Mouse (Mus musculus) olfactory bulb, adult 2 months (tissue): ENCODE measurements around the gene Smarca2.

Source experiments
- CTCF ChIP-seq: fragments of 200-500 bp; IDR thresholded peaks from 2 replicates; pipeline ENCODE4 v1.5.1; 2012; ENCODE audit warnings: low read depth, mild to moderate bottlenecking, low read length, moderate library complexity; ENCODE audit not compliant: insufficient read depth
- POLR2A ChIP-seq: fragments of 200-500 bp; IDR thresholded peaks from 2 replicates; pipeline ENCODE4 v1.6.1; 2012; ENCODE audit warnings: mild to moderate bottlenecking, low read depth, low read length, moderate library complexity; ENCODE audit not compliant: insufficient read depth

DNA sequence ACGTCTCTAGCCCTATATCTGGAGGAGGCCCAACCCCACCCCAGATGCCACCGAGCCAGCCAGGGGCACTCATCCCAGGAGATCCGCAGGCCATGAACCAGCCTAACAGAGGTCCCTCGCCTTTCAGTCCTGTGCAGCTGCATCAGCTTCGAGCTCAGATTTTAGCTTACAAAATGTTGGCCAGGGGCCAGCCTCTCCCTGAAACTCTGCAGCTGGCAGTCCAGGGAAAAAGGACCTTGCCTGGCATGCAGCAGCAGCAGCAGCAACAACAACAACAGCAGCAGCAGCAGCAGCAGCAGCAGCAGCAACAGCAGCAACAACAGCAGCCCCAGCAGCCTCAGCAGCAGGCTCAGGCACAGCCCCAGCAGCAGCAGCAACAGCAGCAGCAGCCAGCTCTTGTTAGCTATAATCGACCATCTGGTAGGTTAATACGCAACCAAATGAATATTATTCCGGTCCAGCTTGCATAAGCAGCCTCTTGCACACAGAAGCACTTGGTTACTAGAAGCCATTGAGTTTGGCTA lies 25.9 kb downstream of the Smarca2 start:
- TF ChIP-seq CTCF (no peak), POLR2A (no peak)
